Mouse (Mus musculus) ES-E14 (cell line): Measurements from ENCODE around the gene Eif4g3. TPM values are rescaled to one million over a fixed set of nuclear protein-coding genes. Genes with fewer than 3 reads are reported as not detected.

Source experiments
- DNase-seq: peaks from one replicate; pipeline ENCODE4 v3.0.0-alpha.2; 2013; ENCODE audit warnings: low read depth, low spot score
- H3K27ac ChIP-seq: 2 replicates; pipeline ENCODE4 v1.5.1; 2012; ENCODE audit warnings: low read depth, mild to moderate bottlenecking, low read length, moderate library complexity, mixed read lengths; ENCODE audit not compliant: poor library complexity, insufficient read depth, severe bottlenecking
- H3K36me3 ChIP-seq: 2 replicates; pipeline ENCODE4 v1.6.1; 2012; ENCODE audit warnings: mild to moderate bottlenecking, low read length, moderate library complexity, mixed read lengths; ENCODE audit not compliant: control insufficient read depth, poor library complexity, insufficient read depth, severe bottlenecking
- H3K4me1 ChIP-seq, 2 experiments: fragments of 150-350 bp in 1 of 2; sonication (generic) in 1 of 2; 2 replicates each; pipeline ENCODE4 v1.6.1; 2012; ENCODE audit warnings: low read length in 2 of 2, mild to moderate bottlenecking in 1 of 2, mixed read lengths in 1 of 2; ENCODE audit not compliant: control insufficient read depth in 2 of 2, insufficient read depth in 2 of 2, poor library complexity in 1 of 2
- H3K4me3 ChIP-seq, 2 experiments: fragments of 150-350 bp in 1 of 2; sonication (generic) in 1 of 2; 2 replicates each; pipeline ENCODE4 v1.5.1; 2012; ENCODE audit warnings: low read length in 2 of 2, low read depth in 1 of 2, mild to moderate bottlenecking in 1 of 2, mixed read lengths in 1 of 2; ENCODE audit not compliant: insufficient read depth in 1 of 2, poor library complexity in 1 of 2, severe bottlenecking in 1 of 2
- H3K9ac ChIP-seq: 2 replicates; pipeline ENCODE4 v1.6.1; 2012; ENCODE audit warnings: low read depth, mild to moderate bottlenecking, low read length, mixed read lengths; ENCODE audit not compliant: poor library complexity, insufficient read depth, severe bottlenecking
- H3K9me3 ChIP-seq: fragments of 150-350 bp; sonication (generic); 2 replicates; pipeline ENCODE4 v1.6.1; 2012; ENCODE audit warnings: low read depth, mild to moderate bottlenecking, low read length; ENCODE audit not compliant: control insufficient read depth, insufficient read depth
- CHD2 ChIP-seq: IDR thresholded peaks from 2 replicates; pipeline ENCODE4 v1.6.1; 2014; ENCODE audit warnings: mild to moderate bottlenecking, low read depth, low read length, inconsistent platforms
- HCFC1 ChIP-seq: IDR thresholded peaks from 2 replicates; pipeline ENCODE4 v1.6.1; 2012; ENCODE audit warnings: low read length, inconsistent platforms, borderline replicate concordance; ENCODE audit not compliant: insufficient read depth
- MAFK ChIP-seq: IDR thresholded peaks from 2 replicates; pipeline ENCODE4 v1.6.1; 2014; ENCODE audit warnings: mild to moderate bottlenecking, low read depth, low read length, inconsistent platforms; ENCODE audit not compliant: insufficient read depth
- ZC3H11A ChIP-seq: IDR thresholded peaks from 2 replicates; pipeline ENCODE4 v1.6.1; 2012; ENCODE audit warnings: low read depth, mild to moderate bottlenecking, inconsistent platforms, low read length, borderline replicate concordance
- ZNF384 ChIP-seq: IDR thresholded peaks from 2 replicates; pipeline ENCODE4 v1.6.1; 2012; ENCODE audit warnings: low read depth, low read length, inconsistent platforms
- in situ Hi-C, 2 experiments: fragments of 600-800 bp; cut with MboI; formaldehyde crosslinking; loops; one replicate each; pipeline ENCODE4 v1.15.1; 2025; ENCODE audit warnings: low sequenced_read_pairs in 2 of 2, inconsistent platforms in 1 of 2; ENCODE audit not compliant: unreplicated experiment in 2 of 2
- total RNA-seq: library from RNA; depleted of rRNA; stranded (reverse); fragments of 300-350 nt; gene quantifications from 2 replicates; pipeline ENCODE4 v1.2.3, GENCODE M21; 2012

Gene Eif4g3
- total RNA-seq, 1 experiment, result 18.7 TPM

DNA sequence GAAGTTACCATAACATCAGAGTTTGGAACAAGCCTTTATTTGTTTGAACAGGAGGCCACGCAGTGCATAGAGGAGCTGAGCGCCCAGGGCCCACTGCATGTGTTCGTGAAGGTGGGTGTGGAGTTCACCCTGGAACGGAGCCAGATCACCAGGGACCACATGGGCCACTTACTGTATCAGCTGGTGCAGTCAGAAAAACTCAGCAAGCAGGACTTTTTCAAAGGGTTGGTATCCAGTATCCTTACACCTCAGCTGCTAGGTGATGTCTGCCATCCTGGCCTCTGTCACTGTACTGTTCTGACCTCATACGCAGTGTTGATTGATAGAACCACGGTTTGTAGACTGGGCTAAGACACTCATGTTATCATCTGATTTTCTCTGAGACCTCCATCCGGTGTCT is 195.2 kb downstream of the Eif4g3 start:
- Histone ChIP-seq H3K9me3 (no peaks in the 10 kb centered on the region), H3K9ac (no peak overlapping the region), H3K36me3 (peaks cover 17% of the 10 kb centered on the region; the same call in 1 of the 2 replicates), H3K27ac (no peak overlapping the region), H3K4me1 (no peaks in the 10 kb centered on the region), H3K4me3 (no peak overlapping the region)
- DNase-seq, result no peak
- TF ChIP-seq ZC3H11A (no peak), CHD2 (no peak), MAFK (no peak)
- in situ Hi-C loops, result no loop called here

DNA sequence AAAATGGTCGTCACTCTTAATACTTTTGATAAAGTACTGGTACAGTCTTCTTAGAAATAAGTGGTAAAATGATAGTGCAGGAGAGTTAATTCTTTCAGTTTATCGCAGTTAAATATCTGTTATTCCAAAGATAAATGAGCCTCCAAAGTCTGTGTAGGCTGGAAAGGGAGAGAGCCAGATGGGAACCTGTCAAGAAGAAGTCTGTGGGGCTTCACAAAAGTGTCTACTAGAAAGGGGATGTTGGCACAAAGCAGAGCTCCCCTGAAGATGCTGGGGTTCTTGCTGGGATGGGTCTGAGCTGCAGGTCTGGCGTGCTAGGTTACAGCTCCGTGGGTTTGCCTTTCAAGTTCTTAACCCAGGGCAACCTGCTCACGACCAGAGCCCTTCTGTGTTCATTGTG is 199.7 kb downstream of the Eif4g3 start:
- no peak for TF ChIP-seq HCFC1
- no peak for TF ChIP-seq CHD2
- TF ChIP-seq ZNF384, result no peak
- no peak for TF ChIP-seq ZC3H11A
- no peak for TF ChIP-seq MAFK
- no peak for DNase-seq
- Histone ChIP-seq H3K36me3 (peaks cover 25% of the 10 kb centered on the region; the same call in 1 of the 2 replicates), H3K27ac (no peak overlapping the region), H3K9me3 (no peaks in the 10 kb centered on the region), H3K4me1 (no peaks in the 10 kb centered on the region), H3K9ac (no peak overlapping the region), H3K4me3 (no peak overlapping the region)
- in situ Hi-C loops, result no loop called here

DNA sequence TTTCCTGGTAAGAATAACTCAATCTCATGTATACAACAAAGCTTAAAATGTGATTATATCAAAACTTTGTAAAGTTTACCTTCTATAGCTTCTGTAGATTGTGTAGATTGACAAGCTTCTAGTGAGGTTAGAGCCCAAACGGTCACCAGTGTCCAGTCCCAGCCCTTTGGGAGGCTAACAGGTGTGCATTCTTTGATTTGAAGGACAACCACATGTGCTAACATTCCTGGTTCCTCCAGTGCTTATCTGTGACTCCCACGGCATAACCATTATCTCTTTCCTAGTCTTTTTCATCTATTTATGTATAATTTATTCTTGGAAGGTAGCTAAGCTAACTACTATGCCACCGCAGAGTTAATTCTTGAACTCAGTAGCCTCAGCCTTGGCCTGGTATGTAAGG is 207.9 kb downstream of the Eif4g3 start:
- in situ Hi-C loops, result no loop called here
- Histone ChIP-seq H3K4me1 (peaks cover 0 to 2% of the 10 kb centered on the region in 2 experiments; a peak in 1 of 4 replicates), H3K27ac (no peak overlapping the region), H3K36me3 (peaks cover 16% of the 10 kb centered on the region; the same call in 1 of the 2 replicates), H3K9me3 (no peaks in the 10 kb centered on the region), H3K4me3 (no peak overlapping the region), H3K9ac (no peak overlapping the region)
- no peak for DNase-seq
- no peak for TF ChIP-seq ZC3H11A
- TF ChIP-seq MAFK, result no peak
- TF ChIP-seq ZNF384, result no peak
- TF ChIP-seq CHD2, result no peak
- TF ChIP-seq HCFC1, result no peak

DNA sequence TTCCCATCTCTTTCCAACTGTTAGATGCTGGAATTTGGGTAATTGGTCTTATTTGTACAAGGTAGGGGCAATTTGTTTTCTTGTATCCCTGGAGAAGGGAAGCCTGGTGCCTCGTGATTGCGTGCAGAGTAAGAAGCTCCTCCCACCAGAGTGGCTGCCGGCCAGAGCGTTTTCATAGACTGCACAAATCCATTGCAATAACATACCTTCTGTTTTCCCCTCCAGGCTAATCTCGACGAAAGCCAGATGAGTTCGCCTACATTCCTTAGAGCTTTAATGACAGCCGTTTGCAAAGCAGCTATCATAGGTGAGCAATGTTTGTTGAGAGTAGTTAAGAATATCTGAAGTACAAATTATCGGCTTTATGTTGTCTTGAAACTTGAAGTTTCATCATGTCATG is 208.9 kb downstream of the Eif4g3 start:
- in situ Hi-C loops, result no loop called here

DNA sequence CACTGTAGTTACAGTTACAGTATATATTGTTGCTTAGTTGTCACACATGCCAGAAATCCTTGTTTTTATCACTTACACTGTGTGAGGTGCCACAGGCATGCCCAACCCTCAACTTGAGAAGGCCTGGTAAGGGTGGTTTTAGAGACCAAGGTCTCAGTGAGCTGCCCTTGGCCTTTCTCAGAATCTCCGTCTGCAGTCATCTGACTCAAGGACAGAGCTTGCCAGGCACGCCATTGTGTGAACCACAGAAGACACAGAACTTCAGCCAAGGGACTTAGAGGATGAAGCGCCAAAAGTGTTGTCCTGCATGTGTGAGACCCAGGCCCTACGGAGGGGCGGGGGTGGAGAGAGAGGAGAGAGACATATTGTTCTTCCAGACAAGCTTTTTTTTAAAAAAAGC is 217.3 kb downstream of the Eif4g3 start:
- Histone ChIP-seq H3K4me1 (peaks cover 0 to 5% of the 10 kb centered on the region in 2 experiments; a peak in 1 of 4 replicates), H3K36me3 (peaks cover 3% of the 10 kb centered on the region; the same call in 1 of the 2 replicates), H3K9me3 (no peaks in the 10 kb centered on the region), H3K9ac (no peak overlapping the region), H3K27ac (no peak overlapping the region), H3K4me3 (no peak overlapping the region)
- DNase-seq, result no peak
- TF ChIP-seq ZC3H11A (no peak), CHD2 (no peak), MAFK (no peak), HCFC1 (no peak), ZNF384 (no peak)
- in situ Hi-C loops, result no loop called here

More for the DNA sequence above, 208.9 kb downstream of the Eif4g3 start:
- H3K27ac ChIP-seq, result no peak overlapping the region
- H3K4me3 ChIP-seq, result no peak overlapping the region
- no peak overlapping the region for H3K9ac ChIP-seq
- peaks cover 0 to 5% of the 10 kb centered on the region in 2 experiments; a peak in 1 of 4 replicates for H3K4me1 ChIP-seq
- H3K36me3 ChIP-seq, result peaks cover 12% of the 10 kb centered on the region; the same call in 1 of the 2 replicates
- no peak for DNase-seq
- TF ChIP-seq ZNF384 (no peak), MAFK (no peak), CHD2 (no peak), ZC3H11A (no peak), HCFC1 (no peak)
- no peaks in the 10 kb centered on the region for H3K9me3 ChIP-seq
